Mouse (Mus musculus): ENCODE measurements around the gene Gm47429. TPM values are rescaled to one million over a fixed set of nuclear protein-coding genes. Genes with fewer than 3 reads are reported as not detected.
A peak's percentile ranks its signal among the peaks of the same experiment; 100 is the strongest.
"Not testable (repeated sequence)": the region's sequence is repeated elsewhere in the genome, so short reads cannot be mapped to it uniquely, and the experiment has no call there.

Gene Gm47429
- not detected in 2 replicates for polyA plus RNA-seq (2015; fragmentation: Nextera tagmentation; extraction: Ambion mirVana)

GRCm38 (mm10) chr13:50443812-50444211 is at the start of gene Gm47429:
TSS of gene Gm47429 (minus strand) at chr13:50443912.
- 84% methylated on average over 2 of the region's 2 CpGs for WGBS
- no peak within 1 kb of the TSS for H3K4me2 ChIP-seq
- no peaks in the 10 kb centered on the region for H3K4me1 ChIP-seq
- H3K9me3 ChIP-seq: no peaks in the 10 kb centered on the region
- no peak within 1 kb of the TSS for H3K9ac ChIP-seq
- no peak within 1 kb of the TSS for H3K27ac ChIP-seq
- H3K36me3 ChIP-seq: no peaks in the 10 kb centered on the region
- no peak for ATAC-seq (ENCODE audit: borderline replicate concordance, extremely low read depth, low FRiP score, low TSS enrichment)
- no peaks in the 10 kb centered on the region for H3K27me3 ChIP-seq
- H3K4me3 ChIP-seq: no peak within 1 kb of the TSS

DNA sequence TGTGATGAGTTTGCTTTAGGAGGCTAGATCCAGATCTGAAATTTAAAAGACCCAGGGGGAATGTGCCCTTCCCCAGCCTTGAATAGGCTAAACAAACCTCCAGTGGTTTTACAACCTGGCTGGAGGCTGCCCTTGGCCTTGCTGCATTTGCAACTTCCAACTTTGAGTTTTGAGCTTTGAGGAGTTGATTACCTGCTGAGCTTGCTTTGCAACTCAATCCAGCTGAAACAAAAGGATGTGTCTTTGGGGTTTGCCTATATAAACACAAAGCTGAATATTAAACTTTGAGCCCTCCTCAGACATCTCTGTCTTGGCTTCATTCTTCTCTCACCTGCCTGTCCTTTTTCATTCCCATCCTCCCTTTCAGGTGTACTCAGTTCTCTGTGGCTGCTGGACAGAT is 44.8 kb upstream of the Gm47429 start:
- H3K27me3 ChIP-seq; H3K4me2 ChIP-seq; H3K36me3 ChIP-seq; ATAC-seq (ENCODE audit: borderline replicate concordance, extremely low read depth, low FRiP score, low TSS enrichment); H3K4me3 ChIP-seq; H3K27ac ChIP-seq; H3K9me3 ChIP-seq; H3K4me1 ChIP-seq; H3K9ac ChIP-seq: not testable (repeated sequence)

DNA sequence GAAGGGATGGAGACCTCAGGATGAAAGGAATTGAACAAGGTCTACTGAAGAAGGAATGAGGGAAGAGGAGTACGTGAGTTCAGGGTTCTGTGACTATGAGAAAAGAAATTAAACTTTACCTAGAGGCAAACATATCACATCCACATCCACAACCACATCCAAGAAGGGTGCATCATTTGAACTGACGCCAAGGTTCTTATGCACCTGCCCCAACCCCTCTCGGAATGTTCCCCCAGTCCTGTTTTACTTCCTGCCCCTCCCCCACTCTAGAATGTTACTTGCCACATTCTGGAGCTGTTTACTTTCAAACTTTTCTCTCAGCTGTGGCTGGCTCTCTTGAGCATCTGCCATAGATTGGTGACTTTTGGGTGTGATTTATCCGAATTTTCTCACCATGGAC is 23.3 kb upstream of the Gm47429 start, which contains the start of gene Nutm2:
Gene Nutm2, plus strand, starts transcription at position 301 of the 400 bp plus-strand sequence.
- no peak within 1 kb of the TSS for H3K9ac ChIP-seq
- no peak within 1 kb of the TSS for H3K4me2 ChIP-seq
- H3K4me3 ChIP-seq: no peak within 1 kb of the TSS
- no peak within 1 kb of the TSS for H3K27ac ChIP-seq
- 70% methylated on average over 4 of the region's 4 CpGs for WGBS
- H3K36me3 ChIP-seq: no peaks in the 10 kb centered on the region
- no peaks in the 10 kb centered on the region for H3K27me3 ChIP-seq
- no peaks in the 10 kb centered on the region for H3K4me1 ChIP-seq
- no peak for ATAC-seq (ENCODE audit: borderline replicate concordance, extremely low read depth, low FRiP score, low TSS enrichment)
- no peaks in the 10 kb centered on the region for H3K9me3 ChIP-seq

- peak overlapping the region; percentile 49 for H3K4me2 ChIP-seq
- peak overlapping the region; percentile 15; the same call in 1 of the 2 replicates for H3K4me3 ChIP-seq
- no peaks in the 10 kb centered on the region for H3K9me3 ChIP-seq
- 17% methylated on average over 27 of the region's 27 CpGs for WGBS
- H3K27ac ChIP-seq: no peak overlapping the region
- H3K27me3 ChIP-seq: no peaks in the 10 kb centered on the region
- no peaks in the 10 kb centered on the region for H3K36me3 ChIP-seq
- H3K9ac ChIP-seq: no peak overlapping the region
- no peak for ATAC-seq (ENCODE audit: borderline replicate concordance, extremely low read depth, low FRiP score, low TSS enrichment)
- H3K4me1 ChIP-seq: no peaks in the 10 kb centered on the region
Measured at GRCm38 (mm10) chr13:50464621-50465562, 21.2 kb upstream of the Gm47429 start.

- H3K9ac ChIP-seq; H3K27me3 ChIP-seq; H3K4me2 ChIP-seq; H3K36me3 ChIP-seq; ATAC-seq (ENCODE audit: borderline replicate concordance, extremely low read depth, low FRiP score, low TSS enrichment); H3K4me3 ChIP-seq; H3K4me1 ChIP-seq; H3K9me3 ChIP-seq; H3K27ac ChIP-seq: not testable (repeated sequence)
- 72% methylated on average over 2 of the region's 2 CpGs for WGBS
Measured at GRCm38 (mm10) chr13:50460433-50460832, 16.7 kb upstream of the Gm47429 start.

- WGBS: 31% methylated on average over 4 of the region's 4 CpGs
- H3K27me3 ChIP-seq: no peaks in the 10 kb centered on the region
- no peak overlapping the region for H3K4me2 ChIP-seq
- H3K27ac ChIP-seq: no peak overlapping the region
- no peaks in the 10 kb centered on the region for H3K36me3 ChIP-seq
- no peak overlapping the region for H3K4me3 ChIP-seq
- no peaks in the 10 kb centered on the region for H3K9me3 ChIP-seq
- no peak for ATAC-seq (ENCODE audit: borderline replicate concordance, extremely low read depth, low FRiP score, low TSS enrichment)
- no peaks in the 10 kb centered on the region for H3K4me1 ChIP-seq
- no peak overlapping the region for H3K9ac ChIP-seq
Measured at GRCm38 (mm10) chr13:50453426-50453825, 9.7 kb upstream of the Gm47429 start.

- 54% methylated on average over 9 of the region's 9 CpGs for WGBS
- not testable (repeated sequence) for H3K27me3 ChIP-seq; H3K4me2 ChIP-seq; ATAC-seq (ENCODE audit: borderline replicate concordance, extremely low read depth, low FRiP score, low TSS enrichment); H3K4me1 ChIP-seq; H3K36me3 ChIP-seq; H3K9me3 ChIP-seq; H3K27ac ChIP-seq; H3K4me3 ChIP-seq; H3K9ac ChIP-seq
Measured at GRCm38 (mm10) chr13:50452266-50452665, 8.6 kb upstream of the Gm47429 start.

DNA sequence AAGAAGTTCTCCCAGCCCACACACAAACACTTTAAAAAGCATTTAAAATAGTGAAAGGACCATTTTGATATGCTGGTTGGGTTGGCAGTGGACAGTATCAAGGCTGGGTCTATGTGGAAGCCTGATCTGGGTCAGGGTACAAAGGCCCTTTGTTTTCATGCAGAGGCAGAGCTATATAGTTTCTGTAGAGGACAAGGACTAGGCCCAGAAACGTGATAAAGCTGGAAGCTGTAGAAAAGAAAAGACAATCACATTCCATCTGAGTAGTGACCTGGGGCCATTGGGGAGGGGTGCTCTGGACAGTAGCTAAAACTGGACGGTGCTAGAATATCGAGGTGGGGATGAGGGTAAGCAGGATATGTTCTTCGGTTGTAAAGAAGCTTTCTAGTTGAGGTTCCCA is 1.5 kb upstream of the Gm47429 start:
- WGBS: 76% methylated on average over 4 of the region's 4 CpGs
- Histone ChIP-seq H3K4me2 (no peak overlapping the region), H3K27ac (no peak overlapping the region), H3K4me1 (no peaks in the 10 kb centered on the region), H3K36me3 (no peaks in the 10 kb centered on the region), H3K9ac (no peak overlapping the region), H3K9me3 (no peaks in the 10 kb centered on the region), H3K27me3 (no peaks in the 10 kb centered on the region), H3K4me3 (no peak overlapping the region)
- no peak for ATAC-seq (ENCODE audit: borderline replicate concordance, extremely low read depth, low FRiP score, low TSS enrichment)

GRCm38 (mm10) chr13:50426686-50427085 is 17.0 kb downstream of the Gm47429 start:
- Histone ChIP-seq H3K4me1 (no peaks in the 10 kb centered on the region), H3K4me2 (no peak overlapping the region), H3K36me3 (peaks cover 57% of the 10 kb centered on the region), H3K9ac (no peak overlapping the region), H3K27me3 (no peaks in the 10 kb centered on the region), H3K27ac (no peak overlapping the region), H3K4me3 (no peak overlapping the region), H3K9me3 (no peaks in the 10 kb centered on the region)
- whole genome bisulfite sequencing: 88% methylated on average over 4 of the region's 4 CpGs
- no peak for ATAC-seq (ENCODE audit: borderline replicate concordance, extremely low read depth, low FRiP score, low TSS enrichment)

DNA sequence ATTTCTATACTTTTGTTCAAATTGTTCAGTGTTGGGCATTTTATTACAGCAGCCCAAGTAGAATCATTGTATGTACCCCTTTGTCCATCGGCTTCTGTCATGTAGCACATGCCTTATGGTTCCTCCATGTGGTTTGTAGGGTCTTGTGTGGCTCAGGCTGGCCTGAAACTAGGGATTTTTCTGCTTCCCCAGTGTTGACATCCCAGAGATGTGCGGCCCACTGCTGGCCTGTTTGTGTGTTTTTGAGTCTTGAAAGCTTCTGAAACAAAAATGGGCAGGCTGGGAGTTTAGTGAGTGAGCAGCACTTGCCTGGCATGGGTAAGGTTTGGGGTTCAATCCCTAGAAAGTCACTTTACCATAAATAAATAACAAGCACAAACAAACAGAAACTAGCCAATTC is 19.2 kb downstream of the Gm47429 start:
- no peak for ATAC-seq (ENCODE audit: borderline replicate concordance, extremely low read depth, low FRiP score, low TSS enrichment)
- Histone ChIP-seq H3K27ac (no peak overlapping the region), H3K4me3 (no peak overlapping the region), H3K9me3 (no peaks in the 10 kb centered on the region), H3K9ac (no peak overlapping the region), H3K27me3 (no peaks in the 10 kb centered on the region), H3K4me1 (no peaks in the 10 kb centered on the region), H3K36me3 (peaks cover 62% of the 10 kb centered on the region), H3K4me2 (no peak overlapping the region)
- WGBS: 89% methylated on average over 2 of the region's 2 CpGs

DNA sequence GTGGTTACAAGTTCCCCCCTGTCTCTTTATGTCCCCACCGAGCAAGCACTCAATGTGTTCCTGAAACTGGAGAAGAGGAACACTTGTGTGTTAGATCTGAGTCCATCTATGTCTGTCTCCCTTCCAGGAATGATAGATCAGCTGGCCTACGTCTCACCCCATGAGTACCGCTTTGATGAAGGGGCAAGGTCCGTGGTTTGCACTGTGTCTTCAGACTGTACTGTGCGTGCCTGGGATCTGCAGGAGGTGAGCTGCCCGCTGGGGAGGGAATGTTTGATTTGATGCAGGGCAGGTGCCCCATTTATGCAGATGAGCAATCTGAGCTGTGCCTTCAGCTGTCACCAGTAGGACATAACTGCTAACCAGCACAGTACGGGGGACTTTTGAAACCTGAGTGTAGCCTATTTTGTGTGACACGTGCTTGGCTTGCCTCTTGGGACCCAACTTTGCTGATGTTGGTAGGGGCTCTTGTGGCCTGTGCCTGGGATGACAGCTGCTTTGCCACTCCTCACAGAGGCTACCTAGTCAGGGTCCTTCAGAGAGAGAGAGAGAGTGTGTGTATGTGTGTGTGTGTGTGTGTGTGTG is 20.0 kb downstream of the Gm47429 start:
- Histone ChIP-seq H3K36me3 (peaks cover 54% of the 10 kb centered on the region), H3K9ac (no peak overlapping the region), H3K4me3 (no peak overlapping the region), H3K27me3 (no peaks in the 10 kb centered on the region), H3K9me3 (no peaks in the 10 kb centered on the region), H3K27ac (no peak overlapping the region), H3K4me1 (0 out of 2 replicates have a peak, but pooled peaks cover 2% of the 10 kb centered on the region), H3K4me2 (no peak overlapping the region)
- ATAC-seq (ENCODE audit: borderline replicate concordance, extremely low read depth, low FRiP score, low TSS enrichment): no peak
- WGBS: 84% methylated on average over 8 of the region's 8 CpGs

DNA sequence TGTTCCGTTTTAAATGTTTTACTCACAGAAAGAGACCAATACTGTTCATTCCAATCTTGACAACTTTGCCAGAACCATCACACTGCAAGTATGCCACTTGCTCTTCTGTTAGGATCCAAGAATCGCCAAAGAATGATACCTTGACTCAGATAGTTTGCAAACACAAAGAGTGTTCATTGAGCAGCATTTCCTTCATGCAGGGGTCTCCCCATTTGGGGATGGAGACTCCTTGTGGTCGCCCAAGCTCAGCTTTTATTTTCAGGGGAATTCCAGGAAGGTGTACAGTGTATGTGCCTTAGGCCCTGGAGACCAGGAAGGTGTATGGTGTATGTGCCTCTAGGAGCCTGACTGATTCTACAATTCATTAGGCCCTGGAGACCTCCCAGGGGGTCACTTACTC is 25.3 kb downstream of the Gm47429 start:
- ATAC-seq (ENCODE audit: borderline replicate concordance, extremely low read depth, low FRiP score, low TSS enrichment): no peak
- Histone ChIP-seq H3K27me3 (no peaks in the 10 kb centered on the region), H3K4me2 (peak overlapping the region; percentile 69), H3K36me3 (peaks cover 12% of the 10 kb centered on the region; the same call in 1 of the 2 replicates), H3K4me3 (peak overlapping the region; percentile 72), H3K9me3 (no peaks in the 10 kb centered on the region), H3K27ac (no peak overlapping the region), H3K4me1 (peaks cover 12% of the 10 kb centered on the region; the same call in 1 of the 2 replicates), H3K9ac (peak overlapping the region; percentile 81)
- WGBS: 28% methylated on average over 3 of the region's 3 CpGs
